Mouse (Mus musculus) liver, adult 2 months (tissue): Measurements from ENCODE around the gene Fstl1. TPM values are rescaled to one million over a fixed set of nuclear protein-coding genes. Genes with fewer than 3 reads are reported as not detected.

ENCODE experiments used
- DNase-seq: peaks from one replicate; pipeline ENCODE4 v3.0.0-alpha.2; 2011; ENCODE audit warnings: low read depth, low spot score; ENCODE audit errors: extremely low read depth
- H3K27ac ChIP-seq: fragments of 200-500 bp; replicated peaks from 2 replicates; pipeline ENCODE4 v1.5.1; 2012; ENCODE audit warnings: low read depth, mild to moderate bottlenecking, control low read depth, inconsistent platforms, low read length; ENCODE audit not compliant: insufficient read depth
- H3K27me3 ChIP-seq: fragments of 200-500 bp; 2 replicates; pipeline ENCODE4 v1.6.1; 2012; ENCODE audit warnings: mild to moderate bottlenecking, moderate library complexity, low read length, inconsistent platforms; ENCODE audit not compliant: control insufficient read depth, insufficient read depth
- H3K36me3 ChIP-seq: fragments of 200-500 bp; 2 replicates; pipeline ENCODE4 v1.6.1; 2012; ENCODE audit warnings: low read length, inconsistent platforms; ENCODE audit not compliant: control insufficient read depth, insufficient read depth
- H3K4me1 ChIP-seq: fragments of 200-500 bp; 2 replicates; pipeline ENCODE4 v1.6.1; 2011; ENCODE audit warnings: low read length; ENCODE audit not compliant: control insufficient read depth, insufficient read depth
- H3K4me3 ChIP-seq: fragments of 200-500 bp; 2 replicates; pipeline ENCODE4 v1.5.1; 2011; ENCODE audit warnings: low read depth, mild to moderate bottlenecking, control low read depth, low read length, moderate library complexity; ENCODE audit not compliant: insufficient read depth
- H3K79me2 ChIP-seq: fragments of 200-500 bp; 2 replicates; pipeline ENCODE4 v1.6.1; 2012; ENCODE audit warnings: inconsistent platforms, mild to moderate bottlenecking, low read length, moderate library complexity; ENCODE audit not compliant: control insufficient read depth, insufficient read depth
- H3K9ac ChIP-seq: fragments of 200-500 bp; 2 replicates; pipeline ENCODE4 v1.6.1; 2012; ENCODE audit warnings: low read depth, mild to moderate bottlenecking, control low read depth, inconsistent platforms, low read length
- CTCF ChIP-seq: fragments of 200-500 bp; IDR thresholded peaks from 2 replicates; pipeline ENCODE4 v1.5.1; 2011; ENCODE audit warnings: low read depth, low read length, control low read depth
- POLR2A ChIP-seq: fragments of 200-500 bp; IDR thresholded peaks from 2 replicates; pipeline ENCODE4 v1.6.1; 2011; ENCODE audit warnings: low read length, control low read depth; ENCODE audit not compliant: insufficient read depth; ENCODE audit errors: extremely low read depth
- WGBS: fragments of 180-500 bp; shearing (Covaris S2); methylation state at CpG from one replicate; pipeline ENCODE4 v1.1.7; 2018; 5-methylcytosine and 5-hydroxymethylcytosine counted together
- polyA plus RNA-seq: library from polyadenylated mRNA; depleted of rRNA; stranded (reverse); fragments of >200 nt; gene quantifications from 2 replicates; pipeline ENCODE4 v1.2.3, GENCODE M21; 2012
- total RNA-seq: library from RNA; depleted of rRNA; stranded (reverse); fragments of >200 nt; gene quantifications from 2 replicates; pipeline ENCODE4 v1.2.3, GENCODE M21; 2014

Fstl1 gene
- total and polyA plus RNA-seq, 2 experiments: 1.9 to 4.4 TPM

GRCm38 (mm10) chr16:37854593-37854992 is 77.9 kb downstream of the Fstl1 start:
- TF ChIP-seq POLR2A (no peak), CTCF (no peak)
- WGBS: 51% methylated on average over 5 of the region's 5 CpGs
- Histone ChIP-seq H3K36me3 (no peaks in the 10 kb centered on the region), H3K4me3 (no peak overlapping the region), H3K27me3 (no peaks in the 10 kb centered on the region), H3K4me1 (peaks cover 27% of the 10 kb centered on the region), H3K79me2 (0 out of 2 replicates have a peak, but pooled peaks cover 4% of the 10 kb centered on the region), H3K27ac (peak overlapping the region; percentile 42), H3K9ac (no peak overlapping the region)
- peak; percentile 59 for DNase-seq

GRCm38 (mm10) chr16:37855583-37855982 is 78.9 kb downstream of the Fstl1 start:
- Histone ChIP-seq H3K4me3 (no peak overlapping the region), H3K27me3 (no peaks in the 10 kb centered on the region), H3K36me3 (no peaks in the 10 kb centered on the region), H3K27ac (peak overlapping the region; percentile 86), H3K79me2 (0 out of 2 replicates have a peak, but pooled peaks cover 4% of the 10 kb centered on the region), H3K9ac (peak overlapping the region; percentile 7; the same call in 1 of the 2 replicates), H3K4me1 (peaks cover 25% of the 10 kb centered on the region)
- 44% methylated on average over 8 of the region's 8 CpGs for WGBS
- peak; percentile 58 for DNase-seq
- TF ChIP-seq CTCF (no peak), POLR2A (no peak)

DNA sequence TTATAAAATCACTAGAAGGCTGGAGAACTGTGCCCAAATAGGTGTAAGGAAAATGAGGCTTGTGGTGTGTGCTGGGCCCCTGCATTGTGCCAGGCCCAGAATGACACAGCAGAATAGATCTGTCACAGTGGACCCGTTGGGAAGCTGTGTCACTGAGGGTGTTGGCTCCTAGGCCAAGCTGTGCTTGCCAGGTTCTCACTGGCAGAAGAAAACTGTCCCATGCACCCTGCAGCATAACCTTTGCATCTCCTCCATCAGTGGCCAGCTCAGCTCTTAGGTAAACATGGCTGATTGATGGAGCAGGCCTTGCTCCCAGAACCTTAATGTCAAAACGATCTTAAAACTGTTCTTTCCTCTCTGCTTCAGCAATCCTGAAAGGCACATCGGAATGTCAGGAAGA is 79.7 kb downstream of the Fstl1 start:
- Histone ChIP-seq H3K36me3 (no peaks in the 10 kb centered on the region), H3K4me1 (peaks cover 25% of the 10 kb centered on the region), H3K27ac (peak overlapping the region; percentile 86), H3K4me3 (no peak overlapping the region), H3K27me3 (no peaks in the 10 kb centered on the region), H3K79me2 (0 out of 2 replicates have a peak, but pooled peaks cover 4% of the 10 kb centered on the region), H3K9ac (peak overlapping the region; percentile 12; the same call in 1 of the 2 replicates)
- peak; percentile 99 for DNase-seq
- WGBS: 28% methylated on average over 3 of the region's 3 CpGs
- TF ChIP-seq CTCF (no peak), POLR2A (no peak)

DNA sequence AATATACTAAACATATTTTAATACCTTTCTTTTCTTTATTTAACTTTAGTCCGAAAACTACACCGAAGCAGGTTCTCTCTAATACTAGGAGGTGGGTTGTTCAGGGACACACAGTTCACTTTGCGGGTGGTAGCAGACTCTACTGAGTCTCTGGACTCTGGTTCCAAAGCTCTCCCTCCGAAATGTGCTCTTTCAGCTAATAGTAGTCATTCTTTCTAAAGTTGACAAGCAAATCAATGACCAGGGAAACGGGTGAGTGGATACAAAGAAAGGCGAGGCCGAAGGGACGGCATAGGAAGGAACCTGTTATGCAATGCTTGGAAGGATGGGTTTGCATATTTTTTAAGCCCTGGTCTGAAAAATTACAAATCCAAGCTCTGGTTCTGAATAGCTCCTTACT is 80.8 kb downstream of the Fstl1 start:
- TF ChIP-seq POLR2A (no peak), CTCF (no peak)
- 0 out of 2 replicates have a peak, but pooled peaks cover 4% of the 10 kb centered on the region for H3K79me2 ChIP-seq
- no peaks in the 10 kb centered on the region for H3K27me3 ChIP-seq
- no peak overlapping the region for H3K9ac ChIP-seq
- H3K4me1 ChIP-seq: peaks cover 25% of the 10 kb centered on the region
- DNase-seq: no peak
- no peaks in the 10 kb centered on the region for H3K36me3 ChIP-seq
- WGBS: 59% methylated on average over 8 of the region's 8 CpGs
- no peak overlapping the region for H3K4me3 ChIP-seq
- H3K27ac ChIP-seq: no peak overlapping the region

DNA sequence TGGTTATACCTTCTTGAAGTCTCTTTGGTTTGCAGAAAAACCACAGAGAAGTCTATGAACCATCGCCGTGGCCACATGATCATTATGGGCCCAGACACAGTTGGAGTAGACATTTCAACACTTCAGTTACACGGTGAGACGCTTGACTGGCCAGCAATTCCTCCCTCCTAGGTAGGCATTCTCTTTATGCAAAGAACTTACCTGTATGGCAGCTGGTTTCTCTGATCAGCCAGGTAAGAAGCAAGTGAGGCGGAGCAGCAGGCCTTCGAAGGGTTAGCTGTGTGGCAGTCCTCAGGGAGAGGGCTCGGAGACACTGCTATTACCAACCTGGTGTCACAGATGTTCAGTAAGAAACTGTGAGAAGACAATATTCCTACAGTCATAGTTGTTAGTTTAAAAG is 83.5 kb downstream of the Fstl1 start:
- H3K9ac ChIP-seq: no peak overlapping the region
- H3K4me1 ChIP-seq: peaks cover 20% of the 10 kb centered on the region
- H3K36me3 ChIP-seq: no peaks in the 10 kb centered on the region
- DNase-seq: no peak
- H3K27ac ChIP-seq: no peak overlapping the region
- H3K27me3 ChIP-seq: no peaks in the 10 kb centered on the region
- TF ChIP-seq CTCF: no peak
- no peak for TF ChIP-seq POLR2A
- H3K79me2 ChIP-seq: no peaks in the 10 kb centered on the region
- 91% methylated on average over 7 of the region's 7 CpGs for WGBS
- H3K4me3 ChIP-seq: no peak overlapping the region

DNA sequence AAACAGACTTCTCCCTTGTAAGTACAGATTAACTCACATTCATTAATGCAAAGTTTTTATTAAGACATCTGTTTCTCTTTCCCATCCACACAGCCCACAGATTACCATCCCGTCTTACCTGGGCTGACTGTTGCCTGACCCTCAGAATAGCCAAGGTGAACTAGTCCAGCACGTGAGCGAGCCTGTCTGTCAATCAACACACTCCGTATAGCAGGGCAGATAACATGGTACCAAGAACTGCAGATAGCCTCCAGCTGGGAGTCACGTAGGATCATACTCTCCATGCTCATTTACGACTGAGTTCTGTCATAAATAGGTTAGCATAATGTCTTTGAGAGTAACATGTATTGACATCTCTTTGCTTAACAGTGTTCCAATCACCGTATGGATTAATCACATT is 84.4 kb downstream of the Fstl1 start, which contains the start of gene Gm36028:
Gene Gm36028, minus strand, starts transcription at position 118 of the 400 bp plus-strand sequence.
- Histone ChIP-seq H3K9ac (no peak within 1 kb of the TSS), H3K36me3 (no peaks in the 10 kb centered on the region), H3K27ac (no peak within 1 kb of the TSS), H3K4me1 (peaks cover 14% of the 10 kb centered on the region), H3K79me2 (no peaks in the 10 kb centered on the region), H3K4me3 (no peak within 1 kb of the TSS), H3K27me3 (no peaks in the 10 kb centered on the region)
- TF ChIP-seq POLR2A (no peak), CTCF (no peak)
- no peak for DNase-seq
- 89% methylated on average over 7 of the region's 7 CpGs for WGBS
